Comparison of ENCODE assay signal across 8 mouse cellular contexts in genomic region chr6:38134806-38135559, GRCm38 (mm10). TPM values are rescaled to one million over a fixed set of nuclear protein-coding genes. Genes with fewer than 3 reads are reported as not detected.
A peak's percentile ranks its signal among the peaks of the same experiment; 100 is the strongest.
DNase-seq lines count a peak whose midpoint lies in the region; ATAC-seq and TF ChIP-seq lines count a peak whose summit lies in the region.

No protein-coding gene starts in this region.

- no peak for DNase-seq in forebrain, embryonic 11.5 days (ENCODE audit: low spot score)
- peak; percentile 42 for DNase-seq in urinary bladder, postnatal 14 days (ENCODE audit: low spot score)
- no peak for DNase-seq in urinary bladder, adult 2 months (ENCODE audit: low spot score)
- peak; percentile 72 to 76 for DNase-seq in layer of hippocampus, adult 2 months (ENCODE audit: low spot score in 2 of 2)
- DNase-seq in ovary, postnatal 10 days (ENCODE audit: low spot score): no peak
- no peak for DNase-seq in spleen, postnatal 10 days (ENCODE audit: low spot score in 2 of 2)
- no peak for DNase-seq in midbrain, embryonic 10.5 days (ENCODE audit: low spot score)

- H3K9ac ChIP-seq in forebrain, embryonic 15.5 days (replicated peaks): no peak overlapping the region
- H3K9ac ChIP-seq in forebrain, embryonic 11.5 days (ENCODE audit: low read length): no peak overlapping the region

- peaks cover 61% of the 10 kb centered on the region for H3K36me3 ChIP-seq in forebrain, embryonic 15.5 days
- H3K36me3 ChIP-seq in forebrain, embryonic 11.5 days (ENCODE audit: control insufficient read depth, insufficient read depth, low read length): peaks cover 5% of the 10 kb centered on the region; the same call in 1 of the 2 replicates
- H3K36me3 ChIP-seq in midbrain, embryonic 10.5 days: peaks cover 78% of the 10 kb centered on the region

- no peaks in the 10 kb centered on the region for H3K27me3 ChIP-seq in forebrain, embryonic 15.5 days
- H3K27me3 ChIP-seq in forebrain, embryonic 11.5 days (ENCODE audit: control insufficient read depth, insufficient read depth, low read length): no peaks in the 10 kb centered on the region
- H3K27me3 ChIP-seq in midbrain, embryonic 10.5 days (ENCODE audit: low read depth, poor library complexity, severe bottlenecking): no peaks in the 10 kb centered on the region

- no peak overlapping the region for H3K27ac ChIP-seq in forebrain, embryonic 15.5 days (replicated peaks)
- H3K27ac ChIP-seq in forebrain, embryonic 11.5 days (ENCODE audit: low read depth, low read length): no peak overlapping the region
- H3K27ac ChIP-seq in layer of hippocampus, adult 2 months: peak overlapping the region; percentile 83
- no peak overlapping the region for H3K27ac ChIP-seq in midbrain, embryonic 10.5 days (replicated peaks)

- 84% methylated on average over 8 of the region's 8 CpGs for WGBS in forebrain, embryonic 15.5 days
- 83% methylated on average over 8 of the region's 8 CpGs for WGBS in forebrain, embryonic 11.5 days
- 88% methylated on average over 8 of the region's 8 CpGs for WGBS in midbrain, embryonic 10.5 days

- no peak overlapping the region for H3K4me3 ChIP-seq in forebrain, embryonic 15.5 days
- H3K4me3 ChIP-seq in forebrain, embryonic 11.5 days (ENCODE audit: low read depth, low read length): no peak overlapping the region
- no peak overlapping the region for H3K4me3 ChIP-seq in layer of hippocampus, adult 2 months
- no peak overlapping the region for H3K4me3 ChIP-seq in midbrain, embryonic 10.5 days

- ATAC-seq in forebrain, embryonic 15.5 days (replicated peaks): peak; percentile 32
- ATAC-seq in forebrain, embryonic 11.5 days (replicated peaks; ENCODE audit: low FRiP score): no peak

- no peaks in the 10 kb centered on the region for H3K9me3 ChIP-seq in forebrain, embryonic 15.5 days
- no peaks in the 10 kb centered on the region for H3K9me3 ChIP-seq in forebrain, embryonic 11.5 days (ENCODE audit: control insufficient read depth, low read length)
- no peaks in the 10 kb centered on the region for H3K9me3 ChIP-seq in midbrain, embryonic 10.5 days (replicated peaks)

- H3K4me1 ChIP-seq in forebrain, embryonic 15.5 days: peaks cover 5% of the 10 kb centered on the region; the same call in 1 of the 2 replicates
- no peaks in the 10 kb centered on the region for H3K4me1 ChIP-seq in forebrain, embryonic 11.5 days (replicated peaks; ENCODE audit: control insufficient read depth, insufficient read depth, low read length)
- H3K4me1 ChIP-seq in midbrain, embryonic 10.5 days: no peaks in the 10 kb centered on the region

- TF ChIP-seq CTCF in layer of hippocampus, adult 2 months (conservative IDR thresholded peaks at IDR 0.05): no peak

- H3K4me2 ChIP-seq in forebrain, embryonic 15.5 days (replicated peaks): no peak overlapping the region
- H3K4me2 ChIP-seq in forebrain, embryonic 11.5 days (ENCODE audit: low read depth, low read length, severe bottlenecking): no peak overlapping the region

RNA-seq across cellular contexts. Expression of gene Atp6v0a4, which starts 10.6 kb away (rescaled TPM):
- 0.19 and 0.38 TPM in 2 replicates for polyA plus RNA-seq in forebrain, embryonic 15.5 days (2015; fragmentation: Nextera tagmentation; extraction: Ambion mirVana)
- polyA plus RNA-seq in forebrain, embryonic 11.5 days (2014; fragmentation: Nextera tagmentation; extraction: Ambion mirVana): not detected in 2 replicates
- 1.1 and 1.5 TPM in 2 replicates for polyA plus RNA-seq in urinary bladder, adult 2 months (2012; rRNA removed)
- total RNA-seq in layer of hippocampus, adult 2 months (2021): 1 to 10 TPM; 1.1 to 1.3 TPM
- polyA plus RNA-seq in midbrain, embryonic 10.5 days (2016; fragmentation: Nextera tagmentation; extraction: Ambion mirVana): not detected in 2 replicates

RNA-seq across cellular contexts. Expression of gene Tmem213, which starts 25.9 kb away (rescaled TPM):
- not detected in 2 replicates for polyA plus RNA-seq in forebrain, embryonic 15.5 days (2015; fragmentation: Nextera tagmentation; extraction: Ambion mirVana)
- polyA plus RNA-seq in forebrain, embryonic 11.5 days (2014; fragmentation: Nextera tagmentation; extraction: Ambion mirVana): not detected in 2 replicates
- not detected in 2 replicates for polyA plus RNA-seq in urinary bladder, adult 2 months (2012; rRNA removed)
- total RNA-seq in layer of hippocampus, adult 2 months (2021): not detected
- not detected in 2 replicates for polyA plus RNA-seq in midbrain, embryonic 10.5 days (2016; fragmentation: Nextera tagmentation; extraction: Ambion mirVana)

Comparison
In these comparisons a context has a peak if more than half of its experiments do, and no peak if none do; other contexts are left out.
1. DNase-seq: peak in urinary bladder, postnatal 14 days (single experiment) and layer of hippocampus, adult 2 months (2 of 2); none in forebrain, embryonic 11.5 days (single experiment), urinary bladder, adult 2 months (single experiment), ovary, postnatal 10 days (single experiment), spleen, postnatal 10 days (0 of 2) and midbrain, embryonic 10.5 days (single experiment).